Mouse (Mus musculus): ENCODE measurements around the gene Fam222b.

GRCm38 (mm10) chr11:78204287-78204686, 109.8 kb downstream of the Fam222b start:
- TF ChIP-seq CTCF (IDR thresholded peaks at IDR 0.05; ENCODE audit: insufficient read depth, low read depth, low read length): no peak
- no peak for TF ChIP-seq POLR2A (IDR thresholded peaks at IDR 0.05; ENCODE audit: insufficient read depth, low read depth, low read length)
